Mouse (Mus musculus) embryonic fibroblast, embryonic 13.5 days (primary cell): Measurements from ENCODE around the gene Hps1.

Source experiments
- CTCF ChIP-seq: IDR thresholded peaks from 2 replicates; pipeline ENCODE4 v1.5.1; 2011; ENCODE audit warnings: mild to moderate bottlenecking, control low read depth, low read length, moderate library complexity, borderline replicate concordance; ENCODE audit not compliant: insufficient read depth
- POLR2A ChIP-seq: IDR thresholded peaks from 2 replicates; pipeline ENCODE4 v1.6.1; 2011; ENCODE audit warnings: low read depth, mild to moderate bottlenecking, control low read depth, low read length, moderate library complexity

DNA sequence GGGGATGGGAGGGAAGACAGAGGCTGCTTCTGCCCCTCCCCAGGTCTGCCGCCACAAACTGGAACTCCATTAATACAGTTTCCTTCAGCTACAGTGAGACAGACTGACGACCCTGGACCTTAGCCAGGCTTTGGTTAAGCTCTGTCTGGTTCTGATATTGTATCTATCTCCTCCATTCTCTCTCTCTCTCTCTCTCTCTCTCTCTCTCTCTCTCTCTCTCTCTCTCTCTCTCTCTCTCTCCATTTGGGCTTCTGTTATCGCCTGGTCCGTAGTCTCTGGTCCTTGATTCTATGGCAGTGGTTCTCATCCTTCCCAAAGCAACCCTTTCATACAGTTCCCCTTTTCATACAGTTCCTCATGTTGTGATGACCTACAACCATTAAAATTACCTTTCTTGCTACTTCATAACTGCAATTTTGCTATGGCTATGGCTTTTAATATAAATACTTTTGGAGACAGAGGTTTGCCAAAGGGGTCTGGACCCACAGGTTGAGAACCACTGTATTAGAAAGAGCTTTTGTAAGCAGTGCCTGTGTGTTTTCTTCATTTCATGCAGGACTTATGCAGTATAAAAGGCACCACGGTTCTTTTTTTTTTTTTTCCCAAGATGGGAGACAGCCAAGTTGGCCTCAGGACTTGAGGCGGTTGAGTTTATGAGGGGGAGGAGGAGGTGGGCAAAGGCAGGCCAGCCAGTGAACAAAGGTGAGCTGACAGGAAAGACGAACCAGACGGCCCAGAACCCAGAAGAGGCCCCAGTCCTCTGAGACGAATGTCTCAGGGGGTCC, 34.5 kb downstream of the Hps1 start:
- no peak for TF ChIP-seq POLR2A
- TF ChIP-seq CTCF = no peak
